Mouse (Mus musculus): ENCODE results near the gene Dip2b.

GRCm38 (mm10) chr15:100038470-100038971, at the start of gene Dip2b:
- TF ChIP-seq CTCF (IDR thresholded peaks at IDR 0.05; ENCODE audit: low read depth) (peak; percentile 94), EP300 (IDR thresholded peaks at IDR 0.05; ENCODE audit: low read depth) (no peak)
